Mouse (Mus musculus): ENCODE measurements around the gene Rhbdd1.

The Rhbdd1 gene

GRCm38 (mm10) chr1:82479696-82480487 lies 163.6 kb downstream of the Rhbdd1 start:
- DNase-seq (ENCODE audit: low spot score in 2 of 2) = no peak

- no peak for DNase-seq (ENCODE audit: low spot score in 2 of 2)
These were observed 166.1 kb downstream of the Rhbdd1 start for GRCm38 (mm10) chr1:82482371-82482770.

GRCm38 (mm10) chr1:82486371-82486770 lies 170.1 kb downstream of the Rhbdd1 start:
- no peak for DNase-seq (ENCODE audit: low spot score in 2 of 2)

- no peak for DNase-seq (ENCODE audit: low spot score in 2 of 2)
These were observed 175.7 kb downstream of the Rhbdd1 start for GRCm38 (mm10) chr1:82491954-82492353.

All from urinary bladder, postnatal 4 days (tissue).